Mouse (Mus musculus) hematopoietic stem cell, adult 5-6 weeks (primary cell): ENCODE results near the gene Mettl23. TPM values are rescaled to one million over a fixed set of nuclear protein-coding genes. Genes with fewer than 3 reads are reported as not detected.
"Not testable (repeated sequence)": the region's sequence is repeated elsewhere in the genome, so short reads cannot be mapped to it uniquely, and the experiment has no call there.

Experiments used
- ATAC-seq, 2 experiments: fragments of 125-278 bp in 1 of 2; replicated peaks in 1 of 2; 2 replicates each; pipeline ENCODE4 v1.8.0; 2016 to 2017; ENCODE audit warnings: inconsistent platforms in 2 of 2, mild to moderate bottlenecking in 2 of 2, moderate number of reproducible peaks in 2 of 2, low read depth in 1 of 2, moderate TSS enrichment in 1 of 2; ENCODE audit not compliant: low FRiP score in 2 of 2, poor library complexity in 2 of 2, severe bottlenecking in 2 of 2, insufficient read depth in 1 of 2, low TSS enrichment in 1 of 2
- total RNA-seq: library from RNA; stranded (forward); fragments of 172-1452, 232-1000 nt; gene quantifications from 2 replicates; pipeline ENCODE4 v1.2.3, GENCODE M21; 2017

The Mettl23 gene
- total RNA-seq, 1 experiment from 2014 or later = 43.4 TPM

DNA sequence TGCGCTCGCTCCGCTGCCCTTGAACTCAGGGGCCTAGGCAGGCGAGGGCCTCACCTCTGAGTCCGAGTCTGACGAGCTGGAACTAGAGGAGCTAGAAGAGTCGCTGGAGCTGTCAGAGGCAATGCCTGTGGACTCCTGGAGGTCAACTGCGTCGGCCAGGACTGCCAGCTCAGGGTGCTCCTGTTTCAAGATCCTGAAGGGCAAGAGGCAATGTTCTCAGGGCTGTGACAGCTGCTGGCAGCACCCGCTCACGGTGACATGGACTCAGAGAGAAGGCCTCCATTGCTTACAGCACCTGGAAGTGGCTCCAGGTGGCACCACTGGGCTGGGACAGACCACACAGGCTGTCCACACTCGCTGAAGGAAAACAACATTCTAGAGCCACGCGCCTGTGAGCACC is 4.1 kb upstream of the Mettl23 start:
- no peak for ATAC-seq

DNA sequence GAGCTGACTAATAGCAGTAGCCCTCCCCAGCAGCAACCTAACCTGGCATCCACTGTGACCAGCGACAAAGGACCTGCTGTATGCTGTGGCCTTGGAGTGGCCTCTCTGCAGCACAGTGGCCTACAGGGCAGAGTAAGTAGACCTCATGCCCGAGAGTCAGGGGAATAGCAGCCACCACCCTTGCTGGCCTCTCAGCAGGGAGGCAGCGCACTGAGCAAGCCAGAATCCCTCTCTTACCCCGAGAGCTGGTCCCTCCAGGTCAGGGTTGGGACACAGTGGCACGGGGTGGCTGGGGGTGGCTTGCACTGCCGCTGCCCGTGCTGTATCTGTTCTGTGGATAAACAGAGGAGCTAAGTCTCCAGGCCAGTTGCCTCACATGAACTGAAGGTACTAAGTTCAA is 3.5 kb upstream of the Mettl23 start:
- ATAC-seq = no peak

DNA sequence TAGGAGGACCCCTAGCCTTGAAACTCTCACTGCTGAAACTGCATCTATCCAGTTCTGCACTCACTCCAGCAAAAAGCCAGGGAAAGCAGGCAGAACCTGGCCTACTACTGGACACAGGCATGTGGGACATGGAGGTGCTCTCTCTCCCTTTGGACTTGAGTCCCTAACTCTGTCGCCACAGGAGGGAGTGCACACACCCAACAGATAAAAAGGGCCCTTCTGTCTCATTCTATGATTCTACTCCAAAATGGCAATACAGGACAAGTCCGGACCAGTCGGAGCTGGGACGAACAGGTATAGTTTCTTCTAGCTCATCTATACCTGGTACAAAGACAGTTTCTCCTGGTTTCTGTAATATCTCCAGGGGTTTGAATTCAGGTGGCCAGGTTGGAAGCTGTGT is 2.3 kb upstream of the Mettl23 start:
- ATAC-seq = no peak

DNA sequence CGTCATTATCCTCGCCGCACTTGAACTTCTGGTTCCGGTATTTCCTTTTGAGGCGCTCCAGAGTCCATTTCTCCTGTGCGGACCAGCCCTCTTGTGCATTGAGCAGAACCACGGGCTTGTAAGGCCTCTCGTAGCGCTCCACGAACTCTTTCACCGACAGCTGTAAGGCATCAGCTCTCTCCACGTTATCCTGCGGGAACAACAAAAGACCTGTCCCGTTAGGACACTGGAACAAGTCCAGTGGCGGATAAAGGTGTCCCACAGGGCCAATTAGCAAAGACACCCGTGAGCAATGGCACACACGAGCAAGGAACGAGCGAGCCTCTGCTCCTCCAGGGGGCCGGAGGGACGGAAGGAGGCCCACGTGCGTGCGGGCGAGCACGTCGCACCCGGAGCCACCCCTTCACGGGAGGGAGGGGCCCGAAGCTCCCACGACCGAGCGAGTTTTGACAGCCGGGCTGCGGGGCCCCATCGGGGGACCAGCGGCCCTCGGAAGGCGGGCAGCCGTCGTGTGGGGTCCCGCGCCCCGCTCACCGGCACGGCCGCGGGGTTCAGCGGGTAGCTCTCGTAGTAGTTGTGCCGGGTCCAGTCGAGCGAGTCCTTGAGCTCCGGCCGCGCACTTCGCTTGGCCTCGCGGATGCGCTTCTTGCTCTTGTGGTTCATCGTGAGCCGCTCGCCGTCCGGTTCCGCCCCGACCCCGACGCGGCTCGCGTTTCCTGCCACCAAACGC is 382 bp upstream of the Mettl23 start:
- peak; percentile 28 to 29; a peak in 2 of 4 replicates for ATAC-seq

DNA sequence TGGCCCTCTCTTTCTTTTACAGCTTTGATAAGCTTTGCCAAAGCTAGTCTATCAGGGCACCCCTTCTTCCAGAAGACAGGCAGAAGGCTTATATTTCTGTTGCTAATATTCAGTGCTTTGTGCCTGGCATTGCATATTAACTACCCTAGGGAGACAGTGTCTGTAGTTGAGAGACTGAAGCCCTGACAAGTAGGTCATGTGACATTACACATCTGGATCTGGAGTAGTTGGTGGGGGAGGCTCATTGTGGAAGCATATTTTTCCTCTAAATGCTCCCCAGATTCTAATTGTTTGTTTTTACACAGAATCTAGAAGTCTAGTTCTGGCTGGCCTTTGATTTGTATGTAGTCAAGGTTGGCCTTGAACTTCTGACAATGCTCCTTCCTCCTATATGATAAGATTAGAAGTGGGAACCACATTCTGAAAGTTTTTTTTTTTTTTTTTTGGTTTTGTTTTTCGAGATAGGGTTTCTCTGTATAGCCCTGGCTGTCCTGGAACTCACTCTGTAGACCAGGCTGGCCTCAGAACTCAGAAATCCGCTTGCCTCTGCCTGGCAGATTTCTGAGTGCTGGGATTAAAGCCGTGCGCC is 3.6 kb downstream of the Mettl23 start:
- no peak for ATAC-seq

DNA sequence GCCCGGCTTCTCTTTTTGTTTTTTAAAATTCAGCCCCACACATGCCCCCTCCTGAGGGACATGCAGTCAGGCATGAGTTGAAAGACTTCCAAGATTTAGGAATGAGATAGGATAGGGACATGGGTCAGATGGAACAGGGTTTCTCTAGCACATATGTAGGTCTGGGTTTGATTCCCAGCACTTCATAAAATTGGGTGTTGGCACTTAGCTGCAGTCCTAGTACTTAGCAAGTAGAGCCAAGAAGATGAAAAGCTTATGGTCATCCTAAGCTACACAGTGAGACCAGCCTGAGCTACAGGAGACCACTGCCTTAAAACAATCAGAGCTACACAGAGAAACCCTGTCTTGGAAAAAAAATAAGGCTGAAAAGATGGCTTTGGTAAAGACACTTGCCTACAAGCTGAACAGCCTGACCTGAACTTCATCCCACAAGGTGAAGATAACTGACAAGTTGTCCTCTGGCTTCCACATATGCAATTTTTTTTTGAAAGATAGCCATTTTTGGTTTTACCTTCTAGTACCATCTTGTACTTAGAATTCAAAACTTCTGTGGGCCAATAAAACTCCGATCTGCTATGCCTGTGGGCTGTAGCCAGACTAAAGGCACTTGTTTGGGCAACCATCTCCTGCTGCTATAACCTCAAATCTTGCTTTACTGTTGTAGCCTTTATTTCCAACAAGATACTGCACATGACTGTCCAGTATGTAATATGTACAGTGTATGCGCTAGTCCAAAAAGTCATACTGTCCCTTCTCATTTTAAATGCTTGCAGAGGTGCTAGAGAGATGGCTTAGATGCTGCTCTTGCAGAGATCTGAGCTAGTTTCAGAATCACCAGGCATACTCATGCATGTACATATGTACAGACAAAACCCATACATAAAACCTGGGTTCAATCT is 4.4 kb downstream of the Mettl23 start:
- no peak for ATAC-seq

DNA sequence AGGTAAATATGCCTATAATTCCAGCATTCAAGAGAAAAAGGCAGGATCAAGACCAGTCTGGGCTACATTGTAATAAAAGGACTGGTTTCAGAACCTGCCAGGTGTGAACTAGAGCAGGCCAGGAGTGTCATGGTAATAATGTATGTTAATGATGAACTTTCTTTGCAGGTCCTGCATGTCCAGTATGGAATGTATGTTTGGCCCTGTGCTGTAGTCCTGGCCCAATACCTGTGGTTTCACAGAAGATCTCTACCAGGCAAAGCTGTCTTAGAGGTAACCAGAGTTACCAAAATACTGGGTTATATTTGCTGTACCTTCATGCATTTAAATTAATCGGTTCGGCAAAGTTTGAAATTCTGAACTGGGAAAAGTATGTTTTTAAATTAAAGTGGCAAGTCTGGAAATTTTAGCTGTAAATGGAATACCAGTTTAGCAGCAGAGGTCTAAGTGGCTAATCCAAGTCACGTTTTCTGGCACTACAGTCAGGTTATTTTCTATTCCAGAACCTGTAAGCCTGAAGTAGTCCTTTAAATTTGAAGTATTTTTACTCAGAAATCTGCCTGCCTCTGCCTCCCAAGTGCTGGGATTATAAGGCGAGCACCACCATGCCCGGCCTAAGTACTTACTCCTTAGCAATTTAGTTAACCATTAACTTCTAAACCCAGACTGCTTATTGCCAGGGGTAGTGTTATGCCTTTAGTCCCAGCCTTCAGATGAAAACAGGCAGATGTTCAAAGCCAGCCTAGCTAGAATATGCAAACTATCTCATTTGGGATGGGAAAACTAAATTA is 5.2 kb downstream of the Mettl23 start:
- ATAC-seq = no peak

DNA sequence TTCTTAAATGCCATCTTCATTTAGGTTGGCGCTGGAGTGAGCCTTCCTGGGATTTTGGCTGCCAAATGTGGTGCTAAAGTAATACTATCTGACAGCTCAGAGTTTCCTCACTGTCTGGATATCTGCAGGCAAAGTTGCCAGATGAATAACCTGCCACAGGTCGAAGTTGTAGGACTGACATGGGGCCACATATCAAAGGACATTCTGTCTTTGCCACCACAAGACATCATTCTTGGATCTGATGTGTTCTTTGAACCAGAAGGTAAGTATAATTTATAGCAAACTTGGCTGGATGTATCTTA is 5.8 kb downstream of the Mettl23 start:
- not testable (repeated sequence) for ATAC-seq

DNA sequence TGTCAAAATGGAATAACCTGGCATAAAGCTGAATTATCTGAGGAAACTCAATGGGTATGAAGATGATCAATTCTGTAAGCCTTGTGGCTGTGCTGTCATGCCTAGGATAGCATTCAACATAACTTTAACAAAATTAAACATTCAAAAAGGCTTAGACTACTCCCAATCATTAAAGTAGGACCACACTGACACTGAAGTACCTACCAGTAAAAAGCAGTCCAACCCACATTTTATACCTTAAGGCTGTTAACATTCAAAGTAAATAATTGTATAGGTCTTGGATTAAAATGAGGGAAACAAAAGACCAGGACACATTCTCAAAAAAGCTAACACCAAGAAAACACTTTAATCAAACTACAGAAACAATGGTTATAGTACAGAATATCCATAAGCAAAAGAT is 6.5 kb downstream of the Mettl23 start:
- no peak for ATAC-seq

DNA sequence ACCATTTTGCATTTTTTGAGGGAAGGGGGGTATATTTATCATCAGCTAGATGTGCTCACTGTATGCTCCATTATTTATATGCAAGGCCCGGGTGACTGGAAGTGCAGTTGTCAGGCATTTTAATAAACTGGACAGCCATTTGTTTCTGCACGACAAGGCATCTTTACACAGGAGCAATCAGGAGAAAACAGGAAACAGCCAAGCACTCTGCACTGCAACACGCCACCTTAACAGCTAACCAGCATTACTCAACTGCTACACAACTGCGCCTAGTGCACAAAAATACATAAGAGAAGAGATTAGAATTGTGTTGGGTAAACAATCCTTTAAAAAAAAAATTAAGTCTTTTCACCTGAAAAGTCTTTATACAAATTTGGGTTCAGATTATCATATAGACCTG is 7.0 kb downstream of the Mettl23 start:
- no peak for ATAC-seq

DNA sequence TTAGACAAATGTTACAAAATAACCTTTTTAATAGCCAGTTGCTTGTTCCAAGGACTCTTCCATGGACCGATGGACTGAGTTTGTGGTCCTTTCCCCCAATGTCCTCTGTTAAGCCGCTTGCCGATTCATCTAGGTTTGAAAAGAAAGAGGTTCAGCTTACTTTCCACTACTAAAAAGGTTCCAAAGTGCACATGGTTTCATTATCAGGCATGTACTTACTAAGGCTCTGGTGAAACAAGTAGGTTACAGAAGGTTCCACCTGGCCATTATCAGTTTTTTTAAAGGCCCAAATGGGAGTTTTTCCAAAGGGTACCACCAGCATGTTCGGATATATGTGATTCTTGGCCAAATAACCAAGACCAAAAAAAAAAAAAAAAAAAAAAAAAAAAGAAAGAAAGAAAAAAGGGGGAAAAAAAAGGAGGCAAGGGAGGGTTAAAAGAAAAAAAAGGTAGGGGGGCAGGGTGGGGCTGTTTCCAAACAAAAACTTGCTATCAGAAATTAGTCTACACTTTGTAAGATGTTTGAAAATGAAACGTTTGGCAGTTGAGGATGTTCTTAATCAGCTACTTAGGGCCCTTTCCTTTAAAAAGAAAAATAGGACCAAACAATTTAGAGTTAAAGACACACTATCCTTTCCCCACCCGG is 7.9 kb downstream of the Mettl23 start:
- no peak for ATAC-seq

DNA sequence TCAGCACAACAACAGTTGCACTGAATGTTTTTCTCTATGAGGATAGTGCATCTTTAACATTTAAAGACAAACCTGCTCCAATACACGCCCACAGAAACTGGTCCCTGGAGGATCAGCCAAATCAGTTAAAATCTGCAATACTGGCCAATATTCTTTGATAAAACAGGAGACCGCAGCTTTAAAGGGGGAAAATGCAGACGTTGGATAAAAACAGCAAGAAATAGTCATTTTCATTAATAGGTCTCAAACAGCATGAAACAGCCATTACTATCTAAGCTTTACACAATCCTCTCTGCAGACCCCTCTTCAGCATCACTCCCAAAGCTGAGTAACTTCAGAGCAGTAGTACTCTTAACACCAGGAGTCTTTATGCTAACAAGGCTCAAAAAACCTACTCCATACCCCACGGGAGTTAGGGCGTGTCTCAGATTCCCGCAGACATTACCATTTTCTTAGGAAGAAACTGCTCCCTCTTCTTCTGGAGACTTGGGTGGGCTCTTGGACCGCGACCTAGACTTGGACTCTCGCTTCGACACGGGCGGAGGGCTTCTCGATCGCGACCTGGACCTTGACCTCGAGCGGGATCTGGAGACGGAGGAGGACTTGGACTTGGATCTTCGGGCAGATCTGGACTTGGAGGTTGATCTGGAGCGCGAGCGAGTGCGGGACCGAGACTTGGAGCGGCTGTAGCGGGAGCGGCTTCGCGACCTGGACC is 8.7 kb downstream of the Mettl23 start:
- no peak for ATAC-seq

DNA sequence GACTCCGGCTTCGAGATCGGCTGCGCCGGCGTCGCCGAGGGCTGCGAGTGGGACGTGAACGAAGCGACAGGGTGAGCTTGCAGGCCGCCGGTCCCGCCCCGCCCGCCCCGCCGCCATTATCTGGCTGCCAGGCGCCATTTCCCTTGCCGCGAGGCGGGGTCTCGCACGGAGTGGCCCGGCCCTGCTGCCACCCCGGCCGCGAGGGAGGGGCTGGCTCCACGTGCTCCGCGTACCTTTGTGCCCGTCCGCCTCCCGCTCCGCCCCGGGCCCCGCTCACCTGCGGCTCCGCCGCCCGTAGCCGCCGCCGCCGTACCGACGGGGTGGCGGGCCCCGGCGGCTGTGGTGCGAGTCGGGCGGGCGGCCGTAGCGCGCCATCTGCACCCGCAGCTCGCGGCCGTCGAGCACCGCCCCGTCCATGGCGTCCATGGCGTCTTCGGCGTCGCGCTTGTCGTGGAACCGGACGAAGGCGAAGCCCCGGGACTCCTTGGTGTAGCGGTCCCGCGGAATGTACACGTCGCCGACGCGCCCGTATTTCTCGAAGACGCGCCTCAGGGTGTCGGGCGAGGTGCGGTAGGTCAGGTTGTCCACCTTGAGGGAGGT is 9.3 kb downstream of the Mettl23 start, which contains the start of gene Mfsd11:
TSS of gene Mfsd11 (plus strand) at position 150 of the 600 bp plus-strand sequence.
- ATAC-seq = peak in 1 of 2 experiments; percentile 5; a peak in 1 of 4 replicates

DNA sequence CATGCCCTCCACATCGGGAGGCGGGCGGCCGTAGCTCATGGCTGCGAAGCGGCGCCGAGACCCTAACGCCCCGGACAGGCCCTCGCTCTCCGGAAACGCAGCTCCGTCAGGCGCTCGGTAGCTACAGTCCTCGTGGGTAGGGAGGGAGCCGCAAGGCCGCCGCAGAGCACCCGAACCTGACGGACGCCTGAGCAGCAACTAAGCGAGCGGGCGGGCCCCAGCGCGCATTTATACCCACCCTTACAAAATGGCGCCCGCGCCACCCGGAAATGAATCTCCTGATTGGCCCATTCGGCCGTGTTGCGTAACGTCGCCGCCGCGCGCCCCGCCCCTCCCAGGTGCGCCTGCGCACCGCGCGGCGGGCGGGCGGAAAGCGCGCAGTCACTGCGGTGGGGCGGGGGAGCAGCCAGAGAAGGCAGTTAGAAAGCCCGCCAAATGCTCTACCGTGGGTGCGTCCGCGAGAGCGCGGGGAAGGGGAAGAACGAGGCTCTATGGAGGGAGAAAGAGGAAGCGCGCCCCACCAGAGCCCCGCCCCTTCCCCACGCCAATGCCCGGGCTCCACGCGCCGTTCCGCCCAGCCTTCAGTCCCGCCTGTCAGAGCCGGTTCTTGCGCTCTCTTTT is 9.9 kb downstream of the Mettl23 start, which contains the start of gene Srsf2:
TSS of gene Srsf2 (minus strand) at position 204 of the 621 bp plus-strand sequence.
- ATAC-seq = peak; percentile 84 to 88

DNA sequence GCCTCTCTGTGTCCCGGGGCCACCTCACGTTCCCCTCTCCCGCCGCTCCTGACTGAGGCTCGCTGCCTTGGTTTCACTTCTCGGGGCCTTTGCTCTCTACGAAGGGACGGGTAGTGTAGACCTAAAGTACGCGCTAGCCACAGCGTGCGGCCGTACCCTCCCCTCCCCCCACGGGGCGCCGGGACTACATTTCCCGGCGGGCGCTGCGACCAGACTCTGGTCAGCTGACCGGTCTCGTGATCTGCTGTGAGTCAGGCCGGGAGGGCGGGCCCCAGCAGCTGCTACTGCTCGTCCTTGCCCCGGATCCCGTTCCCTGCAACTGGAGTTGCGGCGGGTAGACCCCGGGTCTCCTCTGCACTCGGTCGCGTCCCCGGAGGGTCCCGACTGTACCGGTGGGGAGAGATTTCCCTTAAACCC is 10.4 kb downstream of the Mettl23 start:
- ATAC-seq = peak; percentile 76 to 79

DNA sequence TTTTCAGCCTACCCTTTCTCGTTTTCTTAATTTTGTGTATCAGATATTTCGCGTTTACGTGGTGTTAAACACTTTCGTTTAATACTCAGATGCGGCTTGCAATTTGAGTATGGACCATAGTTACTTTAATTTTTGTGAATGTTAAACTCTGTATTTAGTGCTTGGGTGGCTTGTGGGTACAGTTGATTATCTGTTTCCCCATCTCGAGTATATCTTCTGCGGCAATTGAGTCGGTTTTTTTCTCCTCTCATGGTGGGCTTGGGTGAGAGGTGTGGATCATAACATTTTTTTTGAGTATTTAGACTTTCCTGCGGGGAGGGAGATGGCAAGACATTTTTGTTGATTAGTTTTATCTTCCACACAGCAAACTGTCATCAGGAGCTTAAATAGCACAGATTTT is 11.2 kb downstream of the Mettl23 start:
- no peak for ATAC-seq
